Mouse (Mus musculus) MEL (cell line): ENCODE data around the gene Nfat5. TPM values are rescaled to one million over a fixed set of nuclear protein-coding genes. Genes with fewer than 3 reads are reported as not detected.

Experiments used
- DNase-seq: peaks from one replicate; pipeline ENCODE4 v3.0.0; 2011; ENCODE audit warnings: low read depth, low spot score
- H3K27ac ChIP-seq: 2 replicates; pipeline ENCODE4 v1.5.1; 2012; ENCODE audit warnings: low read depth, mild to moderate bottlenecking, control low read depth, low read length, moderate library complexity; ENCODE audit not compliant: control insufficient read depth
- H3K27me3 ChIP-seq, 2 experiments: fragments of 150-350 bp in 1 of 2; sonication (generic) in 1 of 2; 2 replicates each; pipeline ENCODE4 v1.6.1; 2012; ENCODE audit warnings: low read length in 2 of 2, mild to moderate bottlenecking in 2 of 2, improper control_type of control experiment in 1 of 2, moderate library complexity in 1 of 2; ENCODE audit not compliant: insufficient read depth in 2 of 2, control insufficient read depth in 1 of 2
- H3K36me3 ChIP-seq, 2 experiments: 2 replicates each; pipeline ENCODE4 v1.6.1; 2012 to 2014; ENCODE audit warnings: low read length in 2 of 2, improper control_type of control experiment in 1 of 2, inconsistent platforms in 1 of 2, mild to moderate bottlenecking in 1 of 2; ENCODE audit not compliant: insufficient read depth in 2 of 2, control insufficient read depth in 1 of 2
- H3K4me1 ChIP-seq, 2 experiments: fragments of 150-350 bp in 1 of 2; sonication (generic) in 1 of 2; 2 replicates each; pipeline ENCODE4 v1.6.1; 2012; ENCODE audit warnings: low read length in 2 of 2, improper control_type of control experiment in 1 of 2, mild to moderate bottlenecking in 1 of 2; ENCODE audit not compliant: insufficient read depth in 2 of 2, control insufficient read depth in 1 of 2
- H3K4me3 ChIP-seq, 2 experiments: fragments of 150-350 bp in 1 of 2; sonication (generic) in 1 of 2; 2 replicates each; pipeline ENCODE4 v1.5.1; 2012; ENCODE audit warnings: low read depth in 2 of 2, low read length in 2 of 2, mild to moderate bottlenecking in 2 of 2, moderate library complexity in 2 of 2, control low read depth in 1 of 2, improper control_type of control experiment in 1 of 2; ENCODE audit not compliant: control insufficient read depth in 1 of 2, insufficient read depth in 1 of 2
- H3K79me2 ChIP-seq: 2 replicates; pipeline ENCODE4 v1.6.1; 2012; ENCODE audit warnings: mild to moderate bottlenecking, low read length, moderate library complexity; ENCODE audit not compliant: control insufficient read depth, poor library complexity, insufficient read depth
- H3K9ac ChIP-seq: 2 replicates; pipeline ENCODE4 v1.6.1; 2012; ENCODE audit warnings: low read depth, mild to moderate bottlenecking, control low read depth, low read length, moderate library complexity; ENCODE audit not compliant: control insufficient read depth, poor library complexity, severe bottlenecking
- H3K9me3 ChIP-seq: fragments of 150-350 bp; sonication (generic); replicated peaks from 2 replicates; pipeline ENCODE4 v1.6.1; 2012; ENCODE audit warnings: mild to moderate bottlenecking, low read length, improper control_type of control experiment, moderate library complexity; ENCODE audit not compliant: insufficient read depth
- BHLHE40 ChIP-seq: IDR thresholded peaks from 2 replicates; pipeline ENCODE4 v1.6.1; 2012; ENCODE audit warnings: low read depth, mild to moderate bottlenecking, inconsistent platforms, low read length, improper control_type of control experiment, borderline replicate concordance
- CTCF ChIP-seq, 3 experiments: IDR thresholded peaks in 2 of 3; conservative IDR thresholded peaks in 1 of 3; 2 replicates each; pipeline ENCODE4 v1.5.1; 2011 to 2012; ENCODE audit warnings: low read length in 3 of 3, low read depth in 2 of 3, mild to moderate bottlenecking in 2 of 3, improper control_type of control experiment in 1 of 3, inconsistent platforms in 1 of 3, mixed read lengths in 1 of 3, moderate library complexity in 1 of 3; ENCODE audit not compliant: control insufficient read depth in 1 of 3, insufficient read depth in 1 of 3, poor library complexity in 1 of 3, severe bottlenecking in 1 of 3
- EP300 ChIP-seq, 2 experiments: IDR thresholded peaks; 2 replicates each; pipeline ENCODE4 v1.6.1; 2011; ENCODE audit warnings: improper control_type of control experiment in 2 of 2, low read length in 2 of 2, low read depth in 1 of 2, mild to moderate bottlenecking in 1 of 2
- ETS1 ChIP-seq: IDR thresholded peaks from 2 replicates; pipeline ENCODE4 v1.6.1; 2012; ENCODE audit warnings: low read depth, mild to moderate bottlenecking, inconsistent platforms, low read length, improper control_type of control experiment, moderate library complexity
- GABPA ChIP-seq: IDR thresholded peaks from 2 replicates; pipeline ENCODE4 v1.6.1; 2012; ENCODE audit warnings: low read depth, mild to moderate bottlenecking, inconsistent platforms, low read length, improper control_type of control experiment, moderate library complexity
- GATA1 ChIP-seq: IDR thresholded peaks from 2 replicates; pipeline ENCODE4 v1.6.1; 2011; ENCODE audit warnings: low read depth, low read length, improper control_type of control experiment
- MAX ChIP-seq: IDR thresholded peaks from 2 replicates; pipeline ENCODE4 v1.6.1; 2011; ENCODE audit warnings: low read length, improper control_type of control experiment
- MEF2A ChIP-seq: IDR thresholded peaks from 2 replicates; pipeline ENCODE4 v1.6.1; 2014; ENCODE audit warnings: low read depth, mild to moderate bottlenecking, inconsistent platforms, low read length, improper control_type of control experiment; ENCODE audit not compliant: poor library complexity, insufficient replicate concordance, severe bottlenecking; ENCODE audit errors: extremely low read depth
- MXI1 ChIP-seq: IDR thresholded peaks from 2 replicates; pipeline ENCODE4 v1.6.1; 2011; ENCODE audit warnings: mild to moderate bottlenecking, low read depth, low read length, improper control_type of control experiment
- MYC ChIP-seq: IDR thresholded peaks from 2 replicates; pipeline ENCODE4 v1.6.1; 2011; ENCODE audit warnings: low read depth, mild to moderate bottlenecking, low read length, improper control_type of control experiment, moderate library complexity
- POLR2AphosphoS5 ChIP-seq: IDR thresholded peaks from 2 replicates; pipeline ENCODE4 v1.6.1; 2012; ENCODE audit warnings: low read depth, borderline replicate concordance, mild to moderate bottlenecking, inconsistent platforms, low read length, moderate library complexity, mixed read lengths
- RAD21 ChIP-seq: IDR thresholded peaks from 2 replicates; pipeline ENCODE4 v1.6.1; 2011; ENCODE audit warnings: mild to moderate bottlenecking, low read depth, low read length, improper control_type of control experiment
- RCOR1 ChIP-seq: IDR thresholded peaks from 2 replicates; pipeline ENCODE4 v1.6.1; 2012; ENCODE audit warnings: low read depth, mild to moderate bottlenecking, inconsistent platforms, low read length, improper control_type of control experiment
- SIN3A ChIP-seq: IDR thresholded peaks from 2 replicates; pipeline ENCODE4 v1.6.1; 2012; ENCODE audit warnings: low read length, improper control_type of control experiment, inconsistent platforms
- SMC3 ChIP-seq: IDR thresholded peaks from 2 replicates; pipeline ENCODE4 v1.6.1; 2011; ENCODE audit warnings: low read depth, low read length, improper control_type of control experiment
- TAL1 ChIP-seq: IDR thresholded peaks from 2 replicates; pipeline ENCODE4 v1.6.1; 2012; ENCODE audit warnings: mild to moderate bottlenecking, inconsistent platforms, low read length, moderate library complexity, mixed read lengths
- TCF12 ChIP-seq: IDR thresholded peaks from 2 replicates; pipeline ENCODE4 v1.6.1; 2014; ENCODE audit warnings: low read depth, mild to moderate bottlenecking, inconsistent platforms, low read length, improper control_type of control experiment, moderate library complexity
- USF1 ChIP-seq: IDR thresholded peaks from 2 replicates; pipeline ENCODE4 v1.6.1; 2014; ENCODE audit warnings: low read depth, mild to moderate bottlenecking, inconsistent platforms, low read length, improper control_type of control experiment, moderate library complexity
- USF2 ChIP-seq, 2 experiments: IDR thresholded peaks; 2 replicates each; pipeline ENCODE4 v1.6.1; 2011 to 2012; ENCODE audit warnings: improper control_type of control experiment in 2 of 2, low read length in 2 of 2, borderline replicate concordance in 1 of 2, inconsistent platforms in 1 of 2, low read depth in 1 of 2, mild to moderate bottlenecking in 1 of 2; ENCODE audit not compliant: insufficient read depth in 1 of 2
- ZC3H11A ChIP-seq: IDR thresholded peaks from 2 replicates; pipeline ENCODE4 v1.6.1; 2012; ENCODE audit warnings: low read depth, mild to moderate bottlenecking, inconsistent platforms, low read length, improper control_type of control experiment
- polyA plus RNA-seq, 2 experiments: library from polyadenylated mRNA; stranded (reverse) in 1 of 2; unstranded in 1 of 2; fragments of >175 nt in 1 of 2; fragments of >200 nt in 1 of 2; gene quantifications; 2 replicates each; pipeline versions ENCODE4 v1.2.1 to v1.2.4; 2012; ENCODE audit warnings: low replicate concordance in 2 of 2, low read depth in 1 of 2; ENCODE audit not compliant: insufficient read length in 2 of 2, insufficient read depth in 1 of 2, missing spikeins in 1 of 2
- total RNA-seq: library from RNA; depleted of rRNA; stranded (reverse); fragments of 300-350 nt; gene quantifications from 2 replicates; pipeline ENCODE4 v1.2.3, GENCODE M21; 2012

Nfat5 gene
- total and polyA plus RNA-seq, 3 experiments = 4.2 to 11.3 TPM; not detected in 1

GRCm38 (mm10) chr8:107386171-107386570 lies 92.9 kb downstream of the Nfat5 start:
- no peak overlapping the region for H3K4me3 ChIP-seq
- H3K27ac ChIP-seq = no peak overlapping the region
- no peak for TF ChIP-seq GABPA
- TF ChIP-seq USF2 (IDR thresholded peaks at IDR 0.05; ENCODE audit: borderline replicate concordance in 1 of 2, insufficient read depth in 1 of 2, low read depth in 1 of 2, low read length in 2 of 2) = 0 out of 4 replicates have a peak, but pooled peaks of 1 of the 2 experiments have one; percentile 25
- peak; percentile 93 for TF ChIP-seq MXI1
- TF ChIP-seq SIN3A = peak; percentile 85
- TF ChIP-seq MAX = peak; percentile 95
- TF ChIP-seq EP300 (IDR thresholded peaks at IDR 0.05; ENCODE audit: low read depth in 1 of 2, low read length in 2 of 2) = no peak
- TF ChIP-seq GATA1 = peak; percentile 65; the same call in 1 of the 2 replicates
- 0 out of 2 replicates have a peak, but pooled peaks have one; percentile 34 for TF ChIP-seq TCF12
- peak; percentile 32 for TF ChIP-seq TAL1
- no peak for TF ChIP-seq MEF2A
- peak; percentile 79; the same call in 1 of the 2 replicates for TF ChIP-seq MYC
- TF ChIP-seq POLR2AphosphoS5 = no peak
- 0 out of 2 replicates have a peak, but pooled peaks have one; percentile 20 for TF ChIP-seq BHLHE40
- peak; percentile 82 for TF ChIP-seq USF1
- TF ChIP-seq ETS1 = peak; percentile 55
- H3K36me3 ChIP-seq = peaks cover 0 to 7% of the 10 kb centered on the region in 2 experiments; a peak in 2 of 4 replicates
- peaks cover 3 to 4% of the 10 kb centered on the region in 2 experiments; a peak in 3 of 4 replicates for H3K4me1 ChIP-seq
- no peaks in the 10 kb centered on the region for H3K27me3 ChIP-seq
- peak; percentile 67 for DNase-seq
- peak overlapping the region; percentile 5; the same call in 1 of the 2 replicates for H3K9ac ChIP-seq
- no peaks in the 10 kb centered on the region for H3K9me3 ChIP-seq
- H3K79me2 ChIP-seq = no peaks in the 10 kb centered on the region

GRCm38 (mm10) chr8:107386642-107387041 lies 93.4 kb downstream of the Nfat5 start:
- peak; percentile 87 for DNase-seq
- Histone ChIP-seq H3K79me2 (no peaks in the 10 kb centered on the region), H3K36me3 (peaks cover 0 to 7% of the 10 kb centered on the region in 2 experiments; a peak in 2 of 4 replicates), H3K4me1 (peaks cover 3 to 4% of the 10 kb centered on the region in 2 experiments; a peak in 3 of 4 replicates), H3K9ac (no peak overlapping the region), H3K9me3 (no peaks in the 10 kb centered on the region), H3K27me3 (no peaks in the 10 kb centered on the region), H3K4me3 (no peak overlapping the region), H3K27ac (no peak overlapping the region)
- TF ChIP-seq CTCF (IDR thresholded peaks at IDR 0.05 in 2 of 3, conservative IDR thresholded peaks at IDR 0.05 in 1 of 3; ENCODE audit: control insufficient read depth in 1 of 3, insufficient read depth in 1 of 3, low read depth in 2 of 3, low read length in 3 of 3, poor library complexity in 1 of 3, severe bottlenecking in 1 of 3) (peak; percentile 11 to 89 (median 75); a peak in 4 of 6 replicates), ZC3H11A (peak; percentile 71), RAD21 (peak; percentile 81), SMC3 (peak; percentile 87), ETS1 (no peak), RCOR1 (no peak), TAL1 (no peak)
